Mouse (Mus musculus) C2C12 (cell line): ENCODE data around the gene Arhgap21.

Experiments used
- CTCF ChIP-seq: IDR thresholded peaks from one replicate; pipeline ENCODE4 v1.5.1; 2011; ENCODE audit not compliant: control insufficient read depth, insufficient read depth, insufficient read length
- MAX ChIP-seq: IDR thresholded peaks from one replicate; pipeline ENCODE4 v1.6.1; 2011; ENCODE audit warnings: mild to moderate bottlenecking, control low read depth

GRCm38 (mm10) chr2:21010806-21011397, 42.2 kb upstream of the Arhgap21 start:
- TF ChIP-seq CTCF (no peak), MAX (no peak)
